ENCODE assay signal across 9 mouse cellular contexts in the genomic region with DNA sequence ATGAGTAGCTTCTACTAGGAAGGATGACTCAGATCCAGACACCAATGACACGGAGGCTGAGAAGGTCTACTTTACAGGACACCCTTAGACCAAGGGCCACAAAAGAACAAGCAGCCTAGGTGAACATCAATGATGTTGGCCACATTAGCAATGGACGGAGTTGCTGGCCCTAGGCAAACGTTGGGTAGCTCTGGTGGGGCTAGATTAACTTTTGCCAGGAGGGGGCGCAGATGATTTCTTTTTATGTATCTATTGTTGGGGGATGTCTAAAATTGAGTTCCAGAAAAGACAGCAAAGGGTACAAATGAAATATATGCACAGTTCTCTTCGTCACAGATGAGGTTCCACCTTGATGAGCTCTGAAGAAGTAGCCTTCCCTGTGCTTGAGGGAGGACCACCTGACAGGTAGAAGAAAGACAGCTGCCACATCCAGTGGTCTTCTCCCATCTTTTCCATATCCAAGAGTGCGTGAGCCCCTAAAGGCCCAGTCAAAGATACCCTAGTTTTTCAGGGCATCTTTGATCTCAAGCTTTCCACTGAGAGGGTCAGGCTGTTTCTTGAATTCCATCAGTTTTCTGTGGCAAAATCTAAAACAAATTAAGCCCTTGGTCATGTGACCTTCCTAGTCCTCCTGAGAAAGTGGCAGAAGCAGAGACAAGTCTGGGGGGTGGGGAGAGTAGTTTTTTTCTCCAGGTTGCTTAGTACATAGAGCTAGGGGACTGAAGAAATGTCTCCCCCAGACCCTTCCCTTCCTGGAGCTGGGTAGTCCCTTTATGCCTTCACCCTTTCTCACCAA.
A peak's percentile ranks its signal among the peaks of the same experiment; 100 is the strongest.
DNase-seq lines count a peak whose midpoint lies in the region; ATAC-seq and TF ChIP-seq lines count a peak whose summit lies in the region.
"Had no signal": no experiment of that assay in that cellular context is flagged by ENCODE, and none has a peak within 500 bp of the region (broad histone marks: within the 10 kb centered on the region; RNA-seq: fewer than 3 reads in every experiment).

No protein-coding gene starts in this region.

- no peak overlapping the region for H3K4me3 ChIP-seq in kidney, adult 2 months (ENCODE audit: insufficient read depth, low read depth, low read length)
- no peak overlapping the region for H3K4me3 ChIP-seq in kidney, embryonic 16.5 days (ENCODE audit: low read length)
- no peak overlapping the region for H3K4me3 ChIP-seq in G1E (ENCODE audit: low read depth, low read length)
- H3K4me3 ChIP-seq in bone marrow, adult 2 months (replicated peaks; ENCODE audit: control insufficient read depth, low read depth, low read length): no peak overlapping the region
- H3K4me3 ChIP-seq: liver, embryonic 15.5 days had no signal

- H3K27ac ChIP-seq in kidney, adult 2 months (ENCODE audit: insufficient read depth, low read depth, low read length): no peak overlapping the region
- no peak overlapping the region for H3K27ac ChIP-seq in kidney, embryonic 16.5 days (ENCODE audit: low read length)
- no peak overlapping the region for H3K27ac ChIP-seq in bone marrow, adult 2 months (ENCODE audit: control insufficient read depth, insufficient read depth, low read depth, low read length, poor library complexity)
- H3K27ac ChIP-seq: liver, embryonic 15.5 days had no signal

- peak; percentile 66 for DNase-seq in kidney, adult 2 months
- DNase-seq in G1E (ENCODE audit: low spot score): no peak
- peak; percentile 75 for DNase-seq in induced T-regulatory cell, adult 2 months (ENCODE audit: low read depth)
- peak; percentile 30 to 54 for DNase-seq in lung, adult 18-20 months
- peak; percentile 66 to 76 for DNase-seq in spleen, postnatal 36 days (ENCODE audit: low spot score in 2 of 2)

- ATAC-seq in kidney, embryonic 16.5 days (ENCODE audit: low FRiP score, low TSS enrichment): no peak
- peak; percentile 47; the same call in 1 of the 2 replicates for ATAC-seq in G1E (ENCODE audit: extremely low read depth, insufficient number of reproducible peaks, low FRiP score, poor library complexity, severe bottlenecking)
- ATAC-seq in erythroblast, adult 5-6 weeks (replicated peaks; ENCODE audit: low FRiP score, poor library complexity, severe bottlenecking): no peak

- peaks cover 3% of the 10 kb centered on the region; the same call in 1 of the 2 replicates for H3K4me1 ChIP-seq in kidney, adult 2 months (ENCODE audit: control insufficient read depth, insufficient read depth, low read length)
- H3K4me1 ChIP-seq in kidney, embryonic 16.5 days (ENCODE audit: insufficient read depth, low read length): peaks cover 19% of the 10 kb centered on the region
- no peaks in the 10 kb centered on the region for H3K4me1 ChIP-seq in G1E (ENCODE audit: insufficient read depth, low read depth, low read length)
- peaks cover 6% of the 10 kb centered on the region for H3K4me1 ChIP-seq in bone marrow, adult 2 months (ENCODE audit: control insufficient read depth, insufficient read depth, low read length)
- H3K4me1 ChIP-seq: liver, embryonic 15.5 days had no signal

- TF ChIP-seq POLR2A in kidney, adult 2 months (IDR thresholded peaks at IDR 0.05; ENCODE audit: low read depth, low read length): no peak
- no peak for TF ChIP-seq POLR2A in bone marrow, adult 2 months (IDR thresholded peaks at IDR 0.05; ENCODE audit: borderline replicate concordance, control insufficient read depth, low read depth, low read length)

- H3K27me3 ChIP-seq in kidney, adult 2 months (replicated peaks; ENCODE audit: control insufficient read depth, insufficient read depth, low read length): no peaks in the 10 kb centered on the region
- H3K27me3 ChIP-seq in kidney, embryonic 16.5 days (ENCODE audit: insufficient read depth, low read length): no peaks in the 10 kb centered on the region
- H3K27me3 ChIP-seq in G1E (ENCODE audit: insufficient read depth, low read length): peaks cover 3% of the 10 kb centered on the region; the same call in 1 of the 2 replicates
- H3K27me3 ChIP-seq: liver, embryonic 15.5 days had no signal

- WGBS in kidney, adult 2 months: 62% methylated on average over 6 of the region's 6 CpGs
- 63% methylated on average over 6 of the region's 6 CpGs for WGBS in kidney, embryonic 16.5 days
- 42% methylated on average over 6 of the region's 6 CpGs for WGBS in bone marrow, adult 2 months

- H3K4me2 ChIP-seq in kidney, embryonic 16.5 days (replicated peaks; ENCODE audit: low read depth, low read length): no peak overlapping the region
- H3K4me2 ChIP-seq: liver, embryonic 15.5 days had no signal

- no peak overlapping the region for H3K9ac ChIP-seq in kidney, embryonic 16.5 days (replicated peaks; ENCODE audit: low read length)
- H3K9ac ChIP-seq: liver, embryonic 15.5 days had no signal

- peak; percentile 46 for TF ChIP-seq CTCF in kidney, adult 2 months (conservative IDR thresholded peaks at IDR 0.05; ENCODE audit: insufficient read depth, insufficient read length, low read depth, low read length)
- no peak; the same call in 1 of the 2 replicates for TF ChIP-seq CTCF in G1E (IDR thresholded peaks at IDR 0.05; ENCODE audit: low read depth, low read length)
- peak; percentile 5; the same call in 1 of the 2 replicates for TF ChIP-seq CTCF in bone marrow, adult 2 months (IDR thresholded peaks at IDR 0.05; ENCODE audit: control insufficient read depth, insufficient read depth, low read length)

- H3K36me3 ChIP-seq in kidney, adult 2 months (ENCODE audit: control insufficient read depth, insufficient read depth, low read length): no peaks in the 10 kb centered on the region
- no peaks in the 10 kb centered on the region for H3K36me3 ChIP-seq in kidney, embryonic 16.5 days (ENCODE audit: insufficient read depth, low read length)
- H3K36me3 ChIP-seq in G1E (replicated peaks): no peaks in the 10 kb centered on the region
- H3K36me3 ChIP-seq: liver, embryonic 15.5 days had no signal

- no peaks in the 10 kb centered on the region for H3K9me3 ChIP-seq in kidney, embryonic 16.5 days (ENCODE audit: low read length)
- no peaks in the 10 kb centered on the region for H3K9me3 ChIP-seq in G1E (replicated peaks)
- H3K9me3 ChIP-seq: liver, embryonic 15.5 days had no signal
